Mouse (Mus musculus) stomach, postnatal 0 days (tissue): Measurements from ENCODE around the gene Tfcp2. TPM values are rescaled to one million over a fixed set of nuclear protein-coding genes. Genes with fewer than 3 reads are reported as not detected.

Experiments used
- ATAC-seq: fragments of 200-750 bp; cut with Nextera tagmentation; 2 replicates; pipeline ENCODE4 v1.8.0; 2017; ENCODE audit not compliant: low FRiP score, low TSS enrichment
- DNase-seq: peaks from one replicate; pipeline ENCODE4 v3.0.0-alpha.2; 2016; ENCODE audit warnings: low spot score
- H3K27ac ChIP-seq: fragments of 300-500 bp; sonication (generic); replicated peaks from 2 replicates; pipeline ENCODE4 v1.5.1; 2014; ENCODE audit warnings: mild to moderate bottlenecking, control low read depth
- H3K27me3 ChIP-seq: fragments of 300-500 bp; sonication (generic); 2 replicates; pipeline ENCODE4 v1.6.1; 2014; ENCODE audit warnings: low read length; ENCODE audit not compliant: control insufficient read depth, insufficient read depth
- H3K36me3 ChIP-seq: fragments of 300-500 bp; sonication (generic); 2 replicates; pipeline ENCODE4 v1.6.1; 2014; ENCODE audit warnings: low read length, mixed read lengths; ENCODE audit not compliant: control insufficient read depth, insufficient read depth
- H3K4me1 ChIP-seq: fragments of 300-500 bp; sonication (generic); replicated peaks from 2 replicates; pipeline ENCODE4 v1.6.1; 2014; ENCODE audit warnings: antibody characterized with exemption; ENCODE audit not compliant: control insufficient read depth, insufficient read depth
- H3K4me2 ChIP-seq: fragments of 300-500 bp; sonication (generic); replicated peaks from 2 replicates; pipeline ENCODE4 v1.6.1; 2014; ENCODE audit warnings: low read depth, mild to moderate bottlenecking, control low read depth, moderate library complexity
- H3K4me3 ChIP-seq: fragments of 300-500 bp; sonication (generic); 2 replicates; pipeline ENCODE4 v1.5.1; 2014; ENCODE audit warnings: low read depth, low read length, control low read depth
- H3K9ac ChIP-seq: fragments of 300-500 bp; sonication (generic); 2 replicates; pipeline ENCODE4 v1.6.1; 2014; ENCODE audit warnings: mild to moderate bottlenecking, low read length, control low read depth, mixed read lengths
- H3K9me3 ChIP-seq: fragments of 300-500 bp; sonication (generic); 2 replicates; pipeline ENCODE4 v1.6.1; 2016; ENCODE audit warnings: low read length; ENCODE audit not compliant: control insufficient read depth
- CTCF ChIP-seq: IDR thresholded peaks from 2 replicates; pipeline ENCODE4 v1.5.1; 2016; ENCODE audit warnings: antibody characterized with exemption, low read depth, mild to moderate bottlenecking, moderate library complexity
- EP300 ChIP-seq: optimal IDR thresholded peaks from 2 replicates; pipeline ENCODE3; 2016; ENCODE audit warnings: antibody characterized with exemption
- WGBS: fragments of 180-500 bp; shearing (Covaris S2); extraction: QIAGEN DNeasy Blood & Tissue Kit; methylation state at CpG from one replicate; pipeline ENCODE4 v1.1.7; 2014; 5-methylcytosine and 5-hydroxymethylcytosine counted together
- polyA plus RNA-seq: library from polyadenylated mRNA; unstranded; fragments of >200 nt; fragmentation: Nextera tagmentation; extraction: Ambion mirVana; gene quantifications from 2 replicates; pipeline ENCODE4 v1.2.1, GENCODE M21; 2015

Tfcp2 gene
- polyA plus RNA-seq, 1 experiment from 2014 or later = 9.6 TPM

DNA sequence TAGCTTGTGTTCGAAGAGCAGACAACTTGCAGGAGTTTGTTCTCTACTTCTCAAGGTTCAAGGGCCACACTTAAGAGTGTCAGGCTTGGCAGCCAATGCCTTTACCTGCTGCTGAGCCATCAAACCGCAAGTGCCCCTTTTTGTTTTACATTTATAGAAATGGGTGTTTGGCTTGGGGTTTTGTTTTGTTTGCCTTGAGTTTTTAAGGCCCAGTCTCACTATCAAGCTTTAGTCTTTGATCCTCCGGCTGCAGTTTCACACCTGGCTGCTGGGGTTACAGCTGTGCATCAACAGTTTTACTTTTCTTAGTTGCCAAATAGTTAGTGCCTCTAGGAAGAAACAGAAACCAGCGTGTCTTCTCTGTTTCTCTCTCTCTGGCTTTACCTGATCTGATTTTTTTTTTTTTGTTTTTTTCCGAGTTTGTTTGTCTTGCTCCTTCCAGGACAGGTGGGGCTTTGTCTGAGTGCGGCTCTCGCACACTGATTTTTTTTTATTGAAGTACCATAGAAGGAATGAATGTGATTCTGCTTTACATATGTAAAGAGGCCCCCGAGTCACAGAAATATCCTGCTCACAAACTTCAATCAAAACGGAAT is 46.6 kb upstream of the Tfcp2 start:
- Histone ChIP-seq H3K4me2 (peak overlapping the region; percentile 98), H3K27me3 (no peaks in the 10 kb centered on the region), H3K4me1 (no peaks in the 10 kb centered on the region), H3K27ac (no peak overlapping the region), H3K36me3 (no peaks in the 10 kb centered on the region), H3K9ac (peak overlapping the region; percentile 89; the same call in 1 of the 2 replicates), H3K9me3 (no peaks in the 10 kb centered on the region), H3K4me3 (peak overlapping the region; percentile 79)
- no peak for TF ChIP-seq CTCF
- TF ChIP-seq EP300 = no peak
- no peak for DNase-seq
- WGBS = 28% methylated on average over 9 of the region's 9 CpGs
- ATAC-seq = no peak

GRCm38 (mm10) chr15:100592817-100593216 is 41.0 kb upstream of the Tfcp2 start:
- Histone ChIP-seq H3K4me2 (no peak overlapping the region), H3K4me3 (no peak overlapping the region), H3K9ac (no peak overlapping the region), H3K4me1 (no peaks in the 10 kb centered on the region), H3K9me3 (no peaks in the 10 kb centered on the region), H3K27me3 (no peaks in the 10 kb centered on the region), H3K36me3 (no peaks in the 10 kb centered on the region), H3K27ac (no peak overlapping the region)
- TF ChIP-seq CTCF = no peak
- no peak for TF ChIP-seq EP300
- ATAC-seq = no peak
- WGBS = 78% methylated on average over 6 of the region's 6 CpGs
- DNase-seq = no peak

DNA sequence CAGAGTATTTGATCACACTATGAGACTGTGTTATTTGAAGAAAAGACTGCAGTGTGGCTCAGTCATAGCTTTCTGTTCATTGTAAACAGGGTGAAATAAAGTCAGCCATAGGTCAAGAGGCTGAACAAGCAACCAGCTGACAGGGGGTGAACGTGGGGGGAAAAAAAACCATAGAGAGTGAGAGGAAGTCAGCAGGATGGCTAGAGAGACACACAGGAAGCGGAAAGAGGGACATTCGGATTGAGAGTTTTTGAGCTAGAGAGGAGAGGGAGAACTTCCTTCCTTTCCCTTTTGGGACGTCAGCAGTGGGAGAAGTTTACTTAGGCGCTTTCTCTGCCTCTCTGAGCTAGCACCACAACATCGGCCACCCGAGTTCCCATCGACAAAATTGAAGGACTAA is 38.6 kb upstream of the Tfcp2 start:
- no peaks in the 10 kb centered on the region for H3K4me1 ChIP-seq
- H3K27ac ChIP-seq = no peak overlapping the region
- 71% methylated on average over 7 of the region's 8 CpGs for WGBS
- no peak overlapping the region for H3K4me3 ChIP-seq
- no peaks in the 10 kb centered on the region for H3K9me3 ChIP-seq
- no peaks in the 10 kb centered on the region for H3K27me3 ChIP-seq
- no peak for ATAC-seq
- DNase-seq = no peak
- TF ChIP-seq EP300 (no peak), CTCF (no peak)
- no peak overlapping the region for H3K9ac ChIP-seq
- H3K36me3 ChIP-seq = peaks cover 5% of the 10 kb centered on the region; the same call in 1 of the 2 replicates
- no peak overlapping the region for H3K4me2 ChIP-seq

- Histone ChIP-seq H3K36me3 (peaks cover 5% of the 10 kb centered on the region; the same call in 1 of the 2 replicates), H3K27me3 (no peaks in the 10 kb centered on the region), H3K9me3 (no peaks in the 10 kb centered on the region), H3K4me1 (no peaks in the 10 kb centered on the region), H3K4me2 (no peak overlapping the region), H3K27ac (no peak overlapping the region), H3K4me3 (no peak overlapping the region), H3K9ac (no peak overlapping the region)
- TF ChIP-seq CTCF = no peak
- TF ChIP-seq EP300 = no peak
- no peak for ATAC-seq
- 88% methylated on average over 6 of the region's 6 CpGs for WGBS
- no peak for DNase-seq
Observed at GRCm38 (mm10) chr15:100588297-100588696, 36.5 kb upstream of the Tfcp2 start.

DNA sequence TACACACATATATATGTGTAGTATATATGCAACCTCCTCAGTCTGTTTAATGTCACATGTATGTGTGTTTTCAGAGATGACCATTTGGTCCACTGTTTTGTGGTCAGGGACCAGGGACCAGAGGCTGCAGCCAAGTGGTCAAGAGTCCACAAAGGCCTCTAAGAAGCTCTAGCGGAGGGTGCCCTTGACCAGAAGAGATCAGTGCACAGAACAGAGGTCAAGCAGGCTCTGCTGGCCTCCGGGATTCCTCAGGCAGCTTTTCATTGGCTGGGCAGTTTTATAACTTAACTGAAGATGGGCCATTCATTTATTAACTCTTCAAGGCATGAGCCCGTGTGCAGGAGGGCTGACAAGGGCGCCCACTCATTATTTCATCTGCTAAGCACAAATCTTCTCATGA is 35.4 kb upstream of the Tfcp2 start:
- Histone ChIP-seq H3K9me3 (no peaks in the 10 kb centered on the region), H3K9ac (no peak overlapping the region), H3K4me2 (no peak overlapping the region), H3K4me3 (no peak overlapping the region), H3K27me3 (no peaks in the 10 kb centered on the region), H3K36me3 (peaks cover 5% of the 10 kb centered on the region; the same call in 1 of the 2 replicates), H3K4me1 (no peaks in the 10 kb centered on the region), H3K27ac (no peak overlapping the region)
- ATAC-seq = no peak
- no peak for DNase-seq
- TF ChIP-seq CTCF = no peak
- no peak for TF ChIP-seq EP300
- 80% methylated on average over 4 of the region's 4 CpGs for WGBS

GRCm38 (mm10) chr15:100585931-100586330 is 34.1 kb upstream of the Tfcp2 start:
- TF ChIP-seq CTCF = no peak
- TF ChIP-seq EP300 = no peak
- no peak overlapping the region for H3K9ac ChIP-seq

More at GRCm38 (mm10) chr15:100585931-100586330, 34.1 kb upstream of the Tfcp2 start:
- ATAC-seq (no peak), DNase-seq (no peak)
- Histone ChIP-seq H3K4me3 (no peak overlapping the region), H3K4me1 (no peaks in the 10 kb centered on the region), H3K36me3 (peaks cover 5% of the 10 kb centered on the region; the same call in 1 of the 2 replicates), H3K27me3 (no peaks in the 10 kb centered on the region), H3K4me2 (no peak overlapping the region), H3K27ac (no peak overlapping the region), H3K9me3 (no peaks in the 10 kb centered on the region)
- 92% methylated on average over 16 of the region's 16 CpGs for WGBS
